Mouse (Mus musculus) regulatory T cell (primary cell): ENCODE measurements at regions not wholly inside any gene's neighbourhood (a gene's known extent, or its start where the extent isn't known, plus 50 kb on each side); places are given as distances from the start of the nearest gene placed in this dataset.

ENCODE experiments used
- in situ Hi-C: fragments of 300-600 bp; cut with MboI, MseI; formaldehyde crosslinking; loops from one replicate; pipeline ENCODE4 v1.15.1; 2025; ENCODE audit warnings: high pct_unique_total_duplicates

DNA sequence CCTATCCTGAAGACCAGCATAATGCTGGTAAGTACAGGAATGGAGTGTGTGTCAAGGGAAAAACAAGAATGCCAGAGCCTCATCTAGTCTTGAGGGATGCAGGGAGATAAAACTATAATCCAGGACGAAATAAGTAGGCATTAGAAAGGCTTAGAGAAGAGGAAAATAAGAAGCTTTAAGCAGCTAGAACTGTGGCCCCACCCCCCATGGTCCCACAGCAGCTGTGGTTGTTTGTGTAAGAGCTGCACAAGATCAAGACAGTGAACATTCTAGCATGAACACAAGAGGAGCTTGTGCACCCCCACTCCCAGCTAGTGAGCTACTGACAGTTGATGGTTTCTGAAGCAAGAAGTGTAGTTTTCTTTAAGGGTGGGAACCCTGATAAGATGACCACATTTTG is 315.9 kb downstream of the Tmem135 start:
- in situ Hi-C loops, result no loop called here

DNA sequence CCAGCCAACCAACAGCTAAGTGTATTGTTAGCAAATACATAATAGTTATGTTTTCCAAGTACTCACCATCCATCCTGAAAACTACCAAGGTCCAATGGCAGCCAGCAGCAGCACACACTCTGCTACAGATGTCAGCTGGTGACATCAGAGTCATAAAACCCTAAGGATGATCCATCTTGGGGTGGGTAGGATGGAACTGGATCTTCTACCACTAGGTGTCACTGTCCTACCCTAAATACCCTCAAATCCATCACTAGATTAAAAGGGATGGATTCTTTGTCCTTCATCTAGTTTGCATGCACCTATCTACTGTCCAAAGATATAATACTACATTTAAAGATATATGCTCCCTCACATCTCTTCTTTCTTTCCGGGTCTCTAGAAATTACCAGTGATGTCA is 317.7 kb downstream of the Tmem135 start:
- in situ Hi-C loops, result no loop called here

DNA sequence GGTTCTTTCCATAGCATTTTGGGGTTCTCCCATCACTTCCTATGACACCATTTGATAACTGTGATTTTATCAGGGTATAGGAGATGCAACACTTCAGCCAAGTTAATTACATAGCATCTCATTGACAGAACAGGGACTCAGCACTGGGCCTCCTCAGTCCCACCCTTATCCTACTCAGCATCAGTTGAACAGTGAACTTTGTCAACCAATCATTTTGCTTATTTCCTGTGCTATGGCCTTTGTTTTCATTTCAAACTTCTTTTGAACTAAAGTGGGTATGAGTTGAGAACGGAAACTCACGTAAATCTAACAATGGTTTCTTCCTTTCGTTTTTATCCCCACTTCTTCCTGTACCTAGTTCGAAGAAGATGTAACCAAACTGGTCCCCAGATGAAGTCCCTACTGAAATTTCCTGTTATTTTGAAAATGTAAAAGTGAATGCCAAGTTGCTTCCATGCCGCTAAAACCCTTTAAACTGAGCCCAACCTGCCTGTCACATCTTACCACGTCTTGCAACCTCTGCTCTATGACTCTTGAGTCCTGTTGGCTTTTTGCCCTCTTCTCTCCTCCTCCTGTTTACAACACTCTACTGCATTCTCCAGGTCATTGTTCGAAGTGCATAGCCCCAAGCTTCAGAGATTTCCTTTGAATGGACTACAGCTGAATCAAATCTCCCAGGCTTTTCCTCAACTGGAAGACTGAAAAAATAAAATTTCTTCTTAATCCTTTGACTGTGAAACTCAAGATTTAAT is 329.9 kb downstream of the Tmem135 start:
- in situ Hi-C loops, result no loop called here

DNA sequence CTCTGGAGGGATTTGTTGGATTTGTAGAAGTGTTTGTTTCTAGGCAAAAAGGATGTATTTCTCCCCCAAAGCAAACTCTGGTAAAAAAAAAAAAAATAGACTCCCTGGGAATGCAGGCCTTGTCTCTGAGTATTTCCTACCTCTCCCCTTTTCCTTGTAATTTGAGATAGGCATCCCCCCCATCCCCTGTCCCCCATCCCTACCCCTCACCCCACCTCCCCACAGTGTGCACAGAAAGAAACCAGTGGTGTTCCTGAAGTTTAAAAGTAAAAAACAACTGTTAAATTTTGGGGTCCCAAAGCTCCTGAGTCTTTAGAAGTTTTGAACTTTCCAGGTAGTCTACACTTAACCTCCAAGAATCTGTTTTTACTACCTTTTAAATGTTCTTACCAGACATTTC is 334.0 kb downstream of the Tmem135 start:
- in situ Hi-C loops, result no loop called here

DNA sequence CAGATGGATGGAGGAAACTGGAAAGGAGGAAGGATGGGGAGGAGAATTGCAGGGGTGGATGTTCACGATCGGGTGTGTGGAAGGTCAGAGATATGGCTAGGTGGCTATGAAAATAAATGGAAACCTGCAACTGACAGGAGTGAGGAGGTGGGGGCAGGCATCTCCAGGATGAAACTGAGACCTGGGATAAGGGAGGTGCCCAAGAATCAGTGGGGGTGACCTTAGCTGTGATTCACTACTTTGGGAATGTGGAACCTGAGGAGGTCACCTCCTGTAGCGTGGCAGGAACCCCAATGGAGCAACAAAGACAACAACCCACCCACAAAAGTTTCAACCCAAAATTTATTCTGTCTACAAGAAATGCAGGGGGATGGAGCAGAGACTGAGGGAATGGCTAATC is 339.6 kb downstream of the Tmem135 start:
- in situ Hi-C loops, result loop anchor here (10.0 kb wide), 1 partner anchor 1160 kb away; no protein-coding TSS in a partner anchor

DNA sequence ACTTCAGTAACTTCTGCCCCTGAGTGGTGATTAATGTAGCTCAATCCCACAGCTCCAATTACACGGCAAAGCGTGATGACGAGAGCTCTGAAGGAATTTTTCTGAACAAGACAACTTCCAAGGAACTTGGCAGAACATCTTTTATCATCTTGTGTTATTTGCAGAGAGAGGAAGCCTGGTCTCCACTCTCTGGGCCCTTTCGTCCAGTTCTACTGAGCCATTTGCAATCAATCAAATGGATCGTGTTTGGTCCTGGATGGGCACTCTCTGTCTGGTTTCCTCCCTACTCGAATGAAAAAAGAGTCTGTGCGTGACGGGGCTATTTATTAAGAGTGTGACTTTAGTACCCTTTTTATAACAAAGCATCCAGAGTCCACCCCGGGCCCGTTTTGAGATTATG is 340.4 kb downstream of the Tmem135 start:
- in situ Hi-C loops, result loop anchor here (10.0 kb wide), 1 partner anchor 1161 kb away; no protein-coding TSS in a partner anchor

DNA sequence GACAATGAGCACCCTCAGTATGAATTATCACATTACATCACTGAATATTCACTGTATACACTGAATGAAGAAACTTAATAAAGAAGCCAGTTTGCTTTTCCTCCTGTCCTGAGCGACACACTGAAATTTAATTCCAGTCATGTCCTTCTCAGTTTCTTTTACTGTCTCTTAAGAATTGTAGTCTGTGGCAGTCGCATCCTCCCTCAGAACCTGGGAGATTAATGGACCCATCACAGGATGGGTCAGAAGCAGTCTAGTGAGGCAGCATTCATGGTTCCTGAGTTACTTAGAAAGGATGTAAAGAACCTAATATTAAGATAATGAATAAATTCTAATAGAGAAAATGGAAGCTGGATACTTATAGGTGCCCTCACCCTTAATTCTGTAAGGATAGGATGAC is 349.5 kb downstream of the Tmem135 start:
- in situ Hi-C loops, result no loop called here

DNA sequence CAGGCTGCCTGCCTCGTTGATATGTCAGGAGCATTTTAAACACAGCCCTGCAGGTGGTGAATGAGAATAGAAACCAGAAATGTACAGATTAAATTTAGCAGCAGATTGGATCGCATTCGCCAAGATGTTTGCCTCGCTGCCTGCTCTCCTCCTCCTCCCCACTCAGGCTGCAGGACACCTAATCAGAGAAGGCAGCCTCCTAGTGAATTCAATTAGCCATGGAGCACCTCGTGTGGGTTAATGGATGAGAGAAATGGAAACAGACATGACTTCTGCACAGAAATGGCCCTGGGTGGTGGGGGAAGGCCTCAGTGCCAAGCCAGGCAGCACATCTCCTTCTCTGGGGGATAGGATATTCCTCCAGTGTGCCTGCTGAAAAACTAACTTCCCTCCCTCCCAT is 352.8 kb downstream of the Tmem135 start:
- in situ Hi-C loops, result no loop called here

DNA sequence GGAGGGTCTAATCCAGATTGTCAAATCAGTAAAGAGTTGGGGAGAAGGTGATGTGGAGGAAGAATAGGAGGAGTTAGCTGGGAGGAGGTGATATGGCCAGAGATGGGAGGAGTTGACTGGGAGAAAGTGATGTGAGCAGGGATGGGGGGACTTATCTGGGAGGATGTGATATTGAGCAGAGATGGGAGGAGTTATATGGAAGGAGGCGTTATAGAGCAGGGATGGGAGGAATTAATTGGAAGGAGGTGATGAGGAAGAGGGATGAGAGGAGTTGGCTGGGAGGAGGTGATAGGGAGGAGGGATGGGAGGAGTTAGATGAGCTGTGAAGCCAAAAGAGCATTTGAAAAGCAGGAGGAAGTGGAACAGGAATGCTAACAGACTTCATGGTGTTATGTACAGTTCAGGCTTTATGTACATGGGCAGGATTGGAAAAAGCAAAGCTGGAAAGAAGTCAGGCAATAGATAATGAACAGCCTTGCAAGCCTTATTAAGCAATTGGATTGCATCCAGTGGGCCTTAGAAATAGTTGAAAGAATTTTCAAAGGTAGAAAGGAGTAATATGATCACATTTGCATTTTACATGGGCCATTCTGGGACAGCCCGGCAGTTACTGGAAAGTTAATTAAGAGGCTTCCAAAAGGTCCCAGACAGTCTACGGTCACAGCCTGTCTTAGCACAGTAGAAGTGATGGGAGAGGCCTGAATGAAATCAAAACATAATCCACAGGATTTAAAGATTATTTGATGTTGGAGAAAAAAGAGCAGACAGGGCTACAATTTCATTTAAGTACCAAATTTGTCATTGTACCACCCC is 357.4 kb downstream of the Tmem135 start:
- in situ Hi-C loops, result no loop called here

DNA sequence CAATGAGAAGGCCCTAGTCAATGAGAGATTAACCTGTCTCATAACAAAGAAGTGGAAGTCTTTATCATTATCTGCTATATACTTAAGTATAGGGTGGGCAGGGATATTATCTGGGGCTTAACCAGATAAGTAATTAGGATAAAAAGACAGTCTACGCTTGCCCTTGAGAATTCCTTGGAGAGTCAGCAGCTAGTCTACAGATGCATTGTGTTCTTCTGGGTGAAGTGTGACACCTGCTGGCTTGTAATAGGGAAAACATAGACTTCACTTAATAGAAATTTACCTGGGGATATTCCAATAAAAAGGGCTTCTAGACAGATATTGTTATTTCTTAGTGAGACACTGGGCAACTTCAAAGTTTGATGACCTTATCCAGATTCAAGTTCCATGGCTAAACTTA is 361.0 kb downstream of the Tmem135 start:
- in situ Hi-C loops, result no loop called here

DNA sequence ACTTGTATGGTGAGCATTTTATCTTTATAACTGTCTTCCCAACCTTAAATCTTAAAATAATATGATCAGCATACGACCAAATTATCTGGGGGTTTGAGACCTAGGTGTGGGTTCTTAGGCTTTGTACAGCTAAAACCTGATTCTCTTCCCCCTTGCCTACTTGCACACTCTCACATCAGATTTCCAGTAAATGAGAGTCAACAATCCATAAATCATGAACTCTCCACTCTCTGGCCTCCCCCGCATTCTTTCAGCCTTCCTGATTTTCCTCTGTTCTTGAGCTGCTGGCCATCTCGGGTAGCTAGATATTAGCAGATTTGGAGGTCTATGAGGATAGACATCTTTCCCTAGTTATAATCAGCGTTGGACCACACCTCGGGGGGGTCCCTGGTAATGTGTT is 362.7 kb downstream of the Tmem135 start:
- in situ Hi-C loops, result no loop called here

DNA sequence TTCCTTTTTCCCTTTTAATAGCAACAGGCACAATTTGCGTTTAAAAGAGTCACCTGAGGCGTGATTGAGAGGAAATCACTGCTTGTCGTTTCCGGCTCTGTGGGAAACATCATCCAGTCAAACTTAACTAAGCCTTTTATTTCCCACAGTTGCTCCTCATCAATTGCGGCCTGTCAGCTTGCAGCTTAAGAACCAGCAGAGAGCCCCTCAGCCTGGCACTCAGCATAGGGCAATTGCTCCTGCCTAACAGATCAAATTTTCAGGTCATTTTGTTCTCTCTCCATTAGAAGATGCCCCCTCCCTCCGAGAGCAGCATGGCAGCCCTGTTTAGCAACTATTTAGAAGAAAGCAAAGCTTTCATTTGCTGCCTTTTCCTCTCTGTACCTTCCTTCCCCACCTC is 363.9 kb downstream of the Tmem135 start:
- in situ Hi-C loops, result no loop called here

DNA sequence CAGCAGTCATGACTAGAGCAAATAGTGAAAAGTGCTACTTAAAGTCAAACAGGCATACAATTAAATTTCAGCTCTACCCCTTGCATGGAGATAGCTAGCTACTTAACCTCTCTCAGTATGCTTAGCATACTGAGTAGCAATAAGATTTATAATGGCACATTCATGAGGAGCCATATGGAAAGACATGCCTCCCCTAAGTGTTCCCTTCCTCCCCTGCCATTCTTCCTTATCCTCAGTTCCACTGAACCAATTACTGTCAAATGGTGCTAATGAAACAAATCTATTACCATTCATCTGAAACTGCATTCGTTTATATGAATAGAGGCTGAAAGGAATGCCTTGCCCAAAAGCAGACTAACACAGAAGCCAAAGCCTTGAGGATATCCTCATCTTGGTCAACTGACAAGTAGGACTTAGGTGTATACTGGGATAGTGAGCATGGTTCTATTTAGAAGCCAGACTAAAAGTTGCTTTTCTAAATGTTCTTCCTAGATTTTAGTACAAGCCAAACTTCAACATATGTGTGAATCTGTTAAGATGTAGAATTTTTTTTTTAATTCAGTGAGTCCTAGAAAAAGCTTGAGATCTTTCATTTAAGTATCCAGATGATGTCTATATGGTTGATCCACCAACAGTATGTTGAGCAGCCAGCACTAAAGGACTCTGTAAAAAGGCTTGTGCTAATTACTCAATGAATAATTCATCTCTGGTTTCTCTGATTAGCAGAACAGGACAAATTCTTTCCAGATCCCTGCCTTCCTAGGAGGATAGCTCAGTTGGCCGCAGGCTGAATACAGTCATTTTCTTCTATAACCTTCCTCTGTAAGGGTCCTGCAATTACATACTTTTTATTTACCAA is 368.7 kb downstream of the Tmem135 start:
- in situ Hi-C loops, result no loop called here

DNA sequence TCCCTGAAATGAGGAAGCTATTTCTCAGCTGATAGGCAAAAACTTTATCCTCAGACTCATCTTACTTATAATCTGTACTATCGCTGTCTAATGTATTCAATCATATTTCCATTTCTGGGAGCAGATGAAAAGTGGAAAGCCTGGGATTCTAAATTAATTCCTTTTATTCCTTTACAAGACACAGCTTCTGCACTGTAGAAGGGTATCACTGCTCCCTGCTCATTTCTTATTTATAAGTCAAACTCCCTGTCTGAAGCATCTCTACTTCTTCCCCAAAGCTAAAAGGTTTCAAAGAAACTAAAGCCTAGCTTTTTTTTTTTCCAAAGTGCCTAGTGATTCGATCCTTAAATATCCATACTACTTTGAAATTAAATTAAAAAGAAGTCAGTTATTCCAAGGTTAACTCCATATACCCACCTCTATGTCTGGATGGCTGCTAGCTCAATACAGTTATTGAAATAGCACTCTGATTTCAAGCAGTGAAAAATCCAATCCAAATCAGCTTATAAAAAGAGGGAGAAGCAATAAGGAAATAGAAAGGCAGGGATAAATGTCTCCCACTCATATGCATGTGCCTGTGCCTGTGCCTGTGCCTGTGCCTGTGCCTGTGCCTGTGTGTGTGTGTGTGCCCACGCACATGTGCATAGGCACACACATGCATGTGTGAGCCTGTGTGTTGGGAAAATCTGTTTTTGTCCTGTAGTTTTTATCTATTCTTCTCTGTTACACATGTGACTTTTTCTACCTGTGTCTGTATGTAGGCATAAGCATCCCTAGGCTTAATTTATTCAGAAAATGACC is 380.6 kb downstream of the Tmem135 start:
- in situ Hi-C loops, result no loop called here

DNA sequence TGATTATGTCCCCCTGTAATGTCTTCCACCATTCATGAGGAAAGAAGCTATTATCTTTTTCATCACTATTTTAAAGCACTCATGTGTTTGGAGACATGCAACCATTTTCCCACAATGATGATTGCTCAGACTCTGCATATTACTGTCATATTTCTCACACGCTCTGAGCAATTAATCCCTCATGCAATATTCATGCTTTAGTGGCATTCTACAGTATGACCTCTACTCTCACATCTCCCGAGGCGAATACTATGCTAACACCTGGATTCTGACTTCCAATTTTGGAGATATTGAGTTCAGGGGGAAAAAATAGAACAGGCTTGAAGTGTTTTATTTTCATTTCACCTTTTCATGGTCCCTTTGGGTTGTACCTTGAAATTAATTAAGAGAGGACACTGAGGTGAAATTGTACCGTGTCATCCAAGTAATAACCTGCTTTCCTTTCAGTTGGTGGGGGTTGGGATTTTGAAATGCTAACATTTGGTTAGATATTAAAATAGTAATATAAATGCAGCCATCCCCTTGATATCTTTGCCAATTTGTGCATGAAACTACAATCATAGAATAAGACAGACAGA is 405.1 kb downstream of the Tmem135 start:
- in situ Hi-C loops, result no loop called here

DNA sequence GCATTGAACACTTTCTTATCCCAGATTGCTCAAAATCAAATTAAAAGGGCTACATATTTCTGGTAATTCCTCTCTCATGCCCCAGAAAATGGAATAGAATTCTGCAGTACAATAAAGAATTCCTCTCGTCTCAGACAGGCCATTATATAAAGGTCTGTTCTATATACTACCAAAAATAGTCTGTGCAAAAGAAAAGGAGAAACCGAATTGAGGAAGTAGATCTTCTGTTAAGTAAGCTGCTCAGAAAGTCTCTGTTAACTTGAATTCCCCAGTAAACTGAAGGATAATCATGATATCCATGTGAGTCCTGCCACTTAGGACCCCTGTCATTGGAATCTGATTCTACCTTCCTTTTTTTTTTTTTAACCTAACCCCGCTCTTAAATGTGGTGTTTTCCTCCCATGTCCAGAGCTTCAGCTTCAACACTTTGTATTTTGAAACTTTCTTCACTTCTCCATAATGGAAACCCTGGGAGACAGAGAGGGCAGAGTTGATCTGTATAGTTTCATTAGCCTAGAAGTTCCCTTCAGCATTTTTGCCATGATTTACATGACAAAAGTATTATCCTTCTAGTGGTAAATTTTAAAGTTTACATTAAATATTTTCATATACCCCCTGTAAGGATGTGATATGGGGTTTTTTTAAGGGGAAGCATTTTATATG is 406.1 kb downstream of the Tmem135 start:
- in situ Hi-C loops, result no loop called here

DNA sequence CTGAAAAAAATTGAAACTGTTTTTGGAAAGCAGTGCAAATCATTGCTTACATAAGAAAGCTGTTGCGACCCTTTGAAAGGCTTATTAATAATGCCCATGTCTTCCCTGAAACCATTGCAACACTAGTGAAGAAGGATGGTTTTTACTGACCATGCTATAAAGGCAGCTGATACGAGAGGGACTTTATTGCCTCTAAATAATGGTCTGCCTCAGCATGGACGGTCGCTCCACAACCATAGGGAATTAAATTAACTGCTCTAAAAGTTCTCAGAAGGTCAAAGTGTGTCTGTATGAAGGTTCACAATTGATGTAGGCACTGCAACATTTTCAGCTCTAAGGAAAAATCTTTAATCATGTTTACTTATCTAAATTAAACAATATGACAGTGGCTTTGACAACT is 429.6 kb downstream of the Tmem135 start:
- in situ Hi-C loops, result no loop called here

DNA sequence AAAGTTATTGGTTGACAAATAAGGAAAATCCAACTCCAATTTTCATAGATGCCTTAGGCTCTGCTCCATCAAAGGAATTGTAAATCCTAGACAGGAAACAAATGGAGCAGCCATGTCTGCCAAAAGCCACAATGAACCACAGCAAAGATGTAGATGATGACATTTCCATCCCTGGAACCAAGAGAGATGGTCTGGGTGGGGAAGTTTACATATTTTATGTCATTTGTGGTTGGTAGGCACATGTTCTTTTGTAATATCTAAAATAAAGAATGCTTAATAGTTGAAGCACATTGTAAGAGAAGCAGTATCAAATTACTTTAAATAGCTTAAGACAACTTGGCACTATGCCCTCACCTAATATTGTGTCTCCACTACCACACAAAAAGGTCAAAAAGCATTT is 443.2 kb downstream of the Tmem135 start:
- in situ Hi-C loops, result no loop called here

DNA sequence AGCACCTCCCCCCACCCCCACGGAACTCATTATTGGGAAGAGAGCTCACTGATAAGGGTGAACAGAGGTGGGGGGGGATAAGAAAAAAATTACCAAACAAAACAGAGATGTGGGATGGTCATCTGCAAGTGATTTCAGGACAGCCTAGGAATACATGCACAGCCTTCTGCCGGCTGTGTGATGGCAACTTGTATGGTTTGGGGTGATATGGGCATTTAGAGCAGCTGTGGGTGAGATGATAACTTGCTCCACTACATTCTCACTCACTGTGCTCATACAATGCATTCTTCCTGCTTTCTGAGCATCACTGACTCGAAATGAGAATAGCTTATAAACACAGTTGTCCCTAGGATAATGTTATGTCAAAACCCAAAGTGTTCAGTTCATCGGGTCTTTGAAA is 443.8 kb downstream of the Tmem135 start:
- in situ Hi-C loops, result no loop called here

DNA sequence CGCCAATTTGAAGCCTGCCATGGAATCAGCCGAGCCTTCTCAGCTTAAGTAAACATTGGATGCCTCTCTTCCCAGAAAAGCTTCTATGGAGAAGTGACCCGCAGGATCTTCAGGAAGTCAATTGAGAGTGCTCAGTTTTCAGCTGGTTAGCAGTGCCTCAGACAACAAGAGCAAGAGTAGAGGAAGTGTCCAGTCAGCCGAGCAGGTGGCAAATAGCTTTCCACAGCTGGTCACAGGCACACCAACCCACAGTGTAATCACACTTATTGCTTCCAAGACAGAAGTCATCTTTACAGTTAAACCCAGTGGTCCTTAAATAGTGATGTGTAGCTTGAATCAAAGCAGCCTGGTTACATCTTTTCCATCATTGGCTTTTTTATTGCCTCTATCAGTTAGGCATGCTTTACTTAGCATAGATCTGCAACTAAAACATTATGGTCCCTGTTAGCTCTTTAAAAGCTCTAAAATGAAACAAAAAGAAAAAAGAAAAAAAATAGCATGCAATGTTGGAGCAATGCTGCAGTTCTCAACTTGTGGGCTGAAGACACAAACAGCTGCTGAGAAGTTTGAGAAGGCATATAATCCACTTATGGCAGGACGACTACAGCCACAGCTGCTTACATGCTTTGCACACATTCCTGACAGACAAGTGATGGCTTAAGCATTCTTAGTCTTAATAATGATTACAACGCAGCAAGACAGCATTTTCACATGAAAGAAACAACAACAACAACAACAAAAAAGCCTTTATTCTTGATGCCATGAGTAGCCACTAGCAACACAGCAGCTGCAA is 444.5 kb downstream of the Tmem135 start:
- in situ Hi-C loops, result no loop called here
